Mouse (Mus musculus) heart, adult 11 months (tissue): ENCODE results near the gene Asb16.
A peak's percentile ranks its signal among the peaks of the same experiment; 100 is the strongest.

Source experiments
- DNase-seq: peaks from one replicate; pipeline ENCODE4 v3.0.0; 2022

Gene Asb16

GRCm38 (mm10) chr11:102311966-102312365 is 43.4 kb downstream of the Asb16 start:
- no peak for DNase-seq

GRCm38 (mm10) chr11:102312586-102312985 is 44.0 kb downstream of the Asb16 start:
- no peak for DNase-seq

- no peak for DNase-seq
Measured at GRCm38 (mm10) chr11:102314321-102314720, 45.8 kb downstream of the Asb16 start.

- no peak for DNase-seq
Measured at GRCm38 (mm10) chr11:102315690-102316571, 47.4 kb downstream of the Asb16 start.

GRCm38 (mm10) chr11:102316572-102317297 is 48.2 kb downstream of the Asb16 start:
- peak; percentile 99 for DNase-seq

GRCm38 (mm10) chr11:102317298-102317900 is 48.9 kb downstream of the Asb16 start:
- peak; percentile 96 for DNase-seq

- DNase-seq, result peak; percentile 99
Measured at GRCm38 (mm10) chr11:102317901-102318575, 49.5 kb downstream of the Asb16 start.

GRCm38 (mm10) chr11:102318576-102319409 is 50.2 kb downstream of the Asb16 start:
- DNase-seq, result peak; percentile 97

- DNase-seq, result peak; percentile 99
Measured at GRCm38 (mm10) chr11:102319410-102319792, 50.9 kb downstream of the Asb16 start, which contains the start of gene Ubtf. TSS of gene Ubtf (minus strand) at chr11:102319742.

- peak; percentile 99 for DNase-seq
Measured at GRCm38 (mm10) chr11:102319941-102320685, 51.6 kb downstream of the Asb16 start.

- peak; percentile 99 for DNase-seq
Measured at GRCm38 (mm10) chr11:102320686-102321005, 52.1 kb downstream of the Asb16 start.

- DNase-seq, result peak; percentile 88
Measured at GRCm38 (mm10) chr11:102321931-102322330, 53.4 kb downstream of the Asb16 start.

GRCm38 (mm10) chr11:102323516-102323915 is 55.0 kb downstream of the Asb16 start:
- DNase-seq, result peak; percentile 84

- DNase-seq, result peak; percentile 90
Measured at GRCm38 (mm10) chr11:102327250-102327649, 58.7 kb downstream of the Asb16 start.

GRCm38 (mm10) chr11:102327839-102328238 is 59.3 kb downstream of the Asb16 start:
- peak; percentile 87 for DNase-seq
